Mouse (Mus musculus) embryonic stem cell, embryonic (primary cell): ENCODE data around the gene Wnt5a.

Source experiments
- CTCF ChIA-PET, 4 experiments: fragments of 300-600 bp in 2 of 4; fragments of 350-600 bp in 2 of 4; sonication (Branson Sonifier 250); formaldehyde crosslinking; loops; one replicate each; lab custom pipeline; 2022; ENCODE audit warnings: inconsistent platforms in 2 of 4; lab: Charles Lee
- POLR2A ChIA-PET, 4 experiments: fragments of 300-600 bp in 2 of 4; fragments of 350-600 bp in 2 of 4; sonication (Branson Sonifier 250); formaldehyde crosslinking; loops; one replicate each; lab custom pipeline; 2022; ENCODE audit warnings: antibody characterized with exemption in 4 of 4, inconsistent platforms in 1 of 4; lab: Charles Lee

Gene Wnt5a

DNA sequence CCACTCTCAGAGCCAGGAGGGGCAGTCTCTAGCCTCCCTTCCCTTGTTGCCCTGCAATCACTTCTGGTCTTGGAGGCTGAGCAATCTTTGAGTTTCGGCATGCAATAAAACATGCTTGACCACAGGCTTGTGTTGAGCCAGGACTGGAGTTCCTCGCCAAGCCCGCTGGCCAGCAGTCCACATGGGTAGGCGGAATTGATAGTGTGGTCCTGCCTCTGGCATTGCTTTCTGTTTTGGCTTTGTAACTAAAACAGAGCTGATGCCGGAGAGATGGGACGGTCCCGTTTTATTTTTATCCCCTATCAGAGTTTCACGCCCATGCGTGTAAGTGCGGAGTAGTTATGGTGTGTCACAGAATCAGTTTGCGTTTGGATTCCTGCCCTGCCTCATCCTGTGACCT lies 28.4 kb downstream of the Wnt5a start:
- ChIA-PET CTCF (interaction anchor here in 1 of 4 experiments (0.6 kb wide), 1 partner anchor 1826 kb away, joined by 3 read pairs; no protein-coding TSS in a partner anchor), POLR2A (interaction anchor here in 1 of 4 experiments (0.6 kb wide), 1 partner anchor 15 kb away, joined by 3 read pairs; no protein-coding TSS in a partner anchor)

- CTCF ChIA-PET: interaction anchor here in 2 of 4 experiments (0.5 to 0.6 kb wide), 2 partner anchors 27 to 1826 kb away, joined by 3 read pairs; no protein-coding TSS in a partner anchor
- POLR2A ChIA-PET: no interaction called here
Measured at GRCm38 (mm10) chr14:28533876-28534275, 29.3 kb downstream of the Wnt5a start.

DNA sequence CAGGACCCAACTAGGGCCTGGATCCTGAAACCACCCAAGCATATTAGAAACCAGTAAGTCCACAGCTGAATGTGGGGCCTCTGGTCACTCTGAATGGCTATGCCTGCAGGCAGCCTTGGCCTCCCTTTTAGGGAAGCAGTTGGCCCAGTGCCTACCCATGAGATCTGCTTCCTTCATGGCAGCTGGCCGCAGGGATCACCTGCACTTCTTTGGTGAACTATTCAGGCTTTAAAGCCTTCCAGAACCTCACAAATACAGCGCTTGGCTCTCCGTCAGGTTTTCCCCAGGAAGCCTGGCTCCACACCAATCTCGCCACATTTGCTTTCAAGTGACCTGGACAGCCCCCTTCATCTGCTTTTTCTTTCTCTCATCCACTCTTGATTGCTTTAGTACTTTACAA lies 31.3 kb downstream of the Wnt5a start:
- ChIA-PET CTCF (no interaction called here), POLR2A (no interaction called here)

DNA sequence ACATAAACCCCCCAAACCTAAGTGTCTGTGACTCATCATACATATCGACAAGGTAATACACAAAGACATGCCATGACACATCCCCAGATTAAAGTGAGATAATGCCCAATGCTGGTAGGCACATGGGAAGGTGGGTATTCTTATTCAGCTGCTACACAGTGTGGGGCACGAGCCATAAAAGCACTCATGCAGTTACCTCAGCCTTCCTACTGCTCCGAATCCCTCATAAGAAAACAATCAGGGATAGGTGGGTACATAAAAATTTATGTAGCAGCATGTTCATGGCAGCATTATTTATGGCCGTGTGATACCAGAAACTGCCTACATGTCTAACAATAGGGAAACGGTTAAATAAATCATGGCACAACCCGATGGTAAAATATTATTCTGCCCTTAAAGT lies 35.0 kb downstream of the Wnt5a start:
- CTCF ChIA-PET: interaction anchor here in 1 of 4 experiments (0.6 kb wide), 1 partner anchor 738 kb away, joined by 4 read pairs; no protein-coding TSS in a partner anchor
- POLR2A ChIA-PET: no interaction called here

DNA sequence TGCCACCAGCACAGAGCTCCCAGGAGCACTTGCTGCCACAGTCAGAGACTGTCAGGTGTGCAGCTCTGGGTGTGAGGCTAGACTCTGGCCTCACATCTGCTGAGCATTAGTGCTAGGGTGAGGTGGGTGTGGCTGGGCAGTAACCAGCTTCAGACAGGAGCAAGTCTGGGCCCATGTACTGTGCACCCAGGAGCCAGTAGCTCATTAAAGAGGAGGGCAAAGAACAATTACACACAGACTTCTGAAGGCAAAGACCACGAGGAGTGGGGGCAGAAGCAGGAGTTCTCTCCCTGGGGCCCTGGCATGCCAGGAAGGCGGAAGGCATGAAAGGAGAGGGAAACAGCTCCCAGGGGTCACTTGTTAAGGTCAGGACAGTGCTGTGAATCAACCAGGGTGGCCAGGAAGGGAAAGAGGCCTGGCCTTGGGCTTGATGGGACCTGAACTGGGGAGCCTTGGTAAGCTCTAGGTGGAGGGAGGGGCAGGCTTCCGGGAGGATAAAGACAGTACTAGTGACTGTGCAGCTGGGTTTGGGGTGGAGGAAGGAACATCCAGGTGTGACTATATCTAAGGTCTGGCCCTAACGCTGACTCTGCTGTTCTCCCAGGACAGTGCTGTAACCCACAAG lies 37.7 kb downstream of the Wnt5a start:
- CTCF ChIA-PET: interaction anchor here in 1 of 4 experiments (0.6 kb wide), 1 partner anchor 946 kb away, joined by 4 read pairs; no protein-coding TSS in a partner anchor
- POLR2A ChIA-PET: interaction anchor here in 2 of 4 experiments (0.6 to 0.7 kb wide), 3 partner anchors 35 to 770 kb away, joined by 3 to 5 read pairs (median 3); no protein-coding TSS in a partner anchor

DNA sequence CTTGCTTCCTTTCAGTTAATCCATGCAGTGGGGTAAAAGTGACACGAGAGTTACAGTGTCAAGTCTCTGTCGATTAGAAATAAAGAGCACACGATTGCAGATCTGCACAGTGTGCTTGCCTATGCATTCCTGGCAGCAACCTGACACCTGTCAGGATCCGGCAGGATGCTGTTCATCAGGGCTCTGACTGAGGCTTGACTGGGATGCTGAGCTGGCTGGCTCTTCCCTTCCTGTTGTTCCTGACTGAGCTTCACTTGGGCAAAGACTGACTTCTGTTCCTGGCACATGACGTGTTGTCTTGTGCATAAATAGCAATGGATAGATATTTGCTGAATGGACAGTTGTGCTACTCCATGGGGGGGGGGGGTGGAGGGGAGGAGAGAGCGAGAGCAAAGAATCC lies 57.3 kb downstream of the Wnt5a start:
- ChIA-PET POLR2A (no interaction called here), CTCF (no interaction called here)
